In genomic region chr10:117418668-117419237, GRCm38 (mm10) we compare ENCODE assay signal across 9 mouse cellular contexts. TPM values are rescaled to one million over a fixed set of nuclear protein-coding genes. Genes with fewer than 3 reads are reported as not detected.
DNase-seq lines count a peak whose midpoint lies in the region; ATAC-seq and TF ChIP-seq lines count a peak whose summit lies in the region.
"Had no signal": no experiment of that assay in that cellular context is flagged by ENCODE, and none has a peak within 500 bp of the region (broad histone marks: within the 10 kb centered on the region; RNA-seq: fewer than 3 reads in every experiment).

No protein-coding gene starts in this region.

- 0 out of 2 replicates have a peak overlapping the region, but pooled peaks have one; percentile 29 for H3K9ac ChIP-seq in heart, embryonic 12.5 days

- intact Hi-C loops in heart, postnatal 36 days (cut with DNase I), result no loop called here

- 0 out of 2 replicates have a peak overlapping the region, but pooled peaks have one; percentile 14 for H3K27ac ChIP-seq in heart, embryonic 12.5 days (ENCODE audit: poor library complexity, severe bottlenecking)
- no peak overlapping the region for H3K27ac ChIP-seq in hindbrain, embryonic 10.5 days

- peaks cover 12% of the 10 kb centered on the region for H3K4me1 ChIP-seq in heart, embryonic 12.5 days (replicated peaks)
- H3K4me1 ChIP-seq in hindbrain, embryonic 10.5 days (replicated peaks), result peaks cover 23% of the 10 kb centered on the region
- H3K4me1 ChIP-seq in lung, adult 2 months (ENCODE audit: control insufficient read depth, insufficient read depth, low read length), result peaks cover 3% of the 10 kb centered on the region; the same call in 1 of the 2 replicates

- ATAC-seq in heart, embryonic 12.5 days (ENCODE audit: insufficient number of reproducible peaks, low FRiP score), result 0 out of 2 replicates have a peak, but pooled peaks have one; percentile 40
- ATAC-seq in megakaryocyte, adult 5-6 weeks (ENCODE audit: poor library complexity, severe bottlenecking), result peak; percentile 26; the same call in 1 of the 2 replicates

- TF ChIP-seq POLR2A in lung, adult 2 months (IDR thresholded peaks at IDR 0.05; ENCODE audit: borderline replicate concordance, extremely low read depth, low read depth, low read length), result no peak

- TF ChIP-seq CTCF in lung, adult 2 months (IDR thresholded peaks at IDR 0.05; ENCODE audit: insufficient read depth, low read length), result no peak

- H3K9me3 ChIP-seq in heart, embryonic 12.5 days (replicated peaks), result 0 out of 2 replicates have a peak, but pooled peaks cover 2% of the 10 kb centered on the region
- no peaks in the 10 kb centered on the region for H3K9me3 ChIP-seq in hindbrain, embryonic 10.5 days
- H3K9me3 ChIP-seq: G1E had no signal

- peak overlapping the region; percentile 42 for H3K4me3 ChIP-seq in heart, embryonic 12.5 days
- peak overlapping the region; percentile 43 for H3K4me3 ChIP-seq in hindbrain, embryonic 10.5 days
- no peak overlapping the region for H3K4me3 ChIP-seq in lung, adult 2 months (replicated peaks; ENCODE audit: extremely low read depth, low read depth, low read length)

- peak overlapping the region; percentile 79 for H3K4me2 ChIP-seq in heart, embryonic 12.5 days

- no peaks in the 10 kb centered on the region for H3K27me3 ChIP-seq in heart, embryonic 12.5 days (replicated peaks)
- peaks cover 9% of the 10 kb centered on the region for H3K27me3 ChIP-seq in hindbrain, embryonic 10.5 days (ENCODE audit: insufficient read depth, poor library complexity, severe bottlenecking)

- no peak for DNase-seq in heart, postnatal 36 days
- DNase-seq in MN1 (ENCODE audit: low spot score), result peak; percentile 84
- no peak for DNase-seq in hindbrain, embryonic 10.5 days (ENCODE audit: low spot score)
- DNase-seq in left cerebral cortex, adult 18-20 months (ENCODE audit: low spot score in 2 of 2), result no peak
- no peak for DNase-seq in lung, adult 2 months
- DNase-seq in layer of hippocampus, adult 9-10 months (ENCODE audit: low spot score), result no peak

- WGBS in heart, embryonic 12.5 days, result 41% methylated on average over 24 of the region's 24 CpGs
- WGBS in hindbrain, embryonic 10.5 days, result 57% methylated on average over 24 of the region's 24 CpGs
- WGBS in lung, adult 2 months, result 43% methylated on average over 24 of the region's 24 CpGs

- H3K36me3 ChIP-seq in heart, embryonic 12.5 days, result no peaks in the 10 kb centered on the region
- H3K36me3 ChIP-seq in hindbrain, embryonic 10.5 days, result no peaks in the 10 kb centered on the region
- H3K36me3 ChIP-seq: G1E had no signal

RNA-seq across cellular contexts. Expression of gene Cpsf6, which starts 38.9 kb away (rescaled TPM):
- polyA plus RNA-seq in heart, embryonic 12.5 days (2016; fragmentation: Nextera tagmentation; extraction: Ambion mirVana), result 120 TPM in 2 replicates
- total RNA-seq in heart, postnatal 36 days (2021), result 10 to 100 TPM; 30.0 to 33.7 TPM
- polyA plus RNA-seq in hindbrain, embryonic 10.5 days (2016; fragmentation: Nextera tagmentation; extraction: Ambion mirVana), result 188 and 221 TPM in 2 replicates
- total RNA-seq in megakaryocyte, adult 5-6 weeks (2015), result 70.3 and 88.4 TPM in 2 replicates
- 87.7 and 103 TPM in 2 replicates for total RNA-seq in megakaryocyte, adult 5-6 weeks (2017)
- total RNA-seq in left cerebral cortex, adult 18-20 months (2021), result 100 to 1,000 TPM; 109 to 117 TPM
- 51.7 and 57.9 TPM in 2 replicates for polyA plus RNA-seq in lung, adult 2 months (2012; rRNA removed)
